Mouse (Mus musculus) layer of hippocampus, adult 11-12 months (tissue): ENCODE measurements around the gene Gm19426.
A peak's percentile ranks its signal among the peaks of the same experiment; 100 is the strongest.

ENCODE experiments used
- DNase-seq: peaks from one replicate; pipeline ENCODE4 v3.0.0; 2022; ENCODE audit warnings: low spot score

Gene Gm19426

DNA sequence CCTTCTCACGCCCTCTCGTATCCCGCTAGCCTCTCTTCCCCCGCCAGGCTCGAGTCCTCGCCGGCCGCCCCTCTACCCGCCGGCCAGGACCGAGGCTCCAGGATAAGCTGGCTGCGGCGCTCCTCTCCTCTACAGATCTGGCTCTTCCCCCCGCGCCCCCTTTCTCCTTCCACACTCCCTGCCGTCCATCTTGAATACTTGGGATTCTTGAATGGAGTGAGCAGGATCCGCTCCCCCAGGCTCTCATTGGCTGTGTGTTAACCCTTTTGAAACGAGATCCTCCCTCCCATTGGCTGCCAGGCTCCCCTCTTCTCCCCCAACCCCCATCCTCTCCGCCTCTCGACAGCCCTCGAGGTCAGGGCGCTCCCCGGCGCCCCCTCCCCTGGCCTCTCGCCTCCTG, at the start of gene Gm19426:
Gene Gm19426, minus strand, starts transcription at position 95 of the 400 bp plus-strand sequence.
- peak; percentile 65 for DNase-seq

DNA sequence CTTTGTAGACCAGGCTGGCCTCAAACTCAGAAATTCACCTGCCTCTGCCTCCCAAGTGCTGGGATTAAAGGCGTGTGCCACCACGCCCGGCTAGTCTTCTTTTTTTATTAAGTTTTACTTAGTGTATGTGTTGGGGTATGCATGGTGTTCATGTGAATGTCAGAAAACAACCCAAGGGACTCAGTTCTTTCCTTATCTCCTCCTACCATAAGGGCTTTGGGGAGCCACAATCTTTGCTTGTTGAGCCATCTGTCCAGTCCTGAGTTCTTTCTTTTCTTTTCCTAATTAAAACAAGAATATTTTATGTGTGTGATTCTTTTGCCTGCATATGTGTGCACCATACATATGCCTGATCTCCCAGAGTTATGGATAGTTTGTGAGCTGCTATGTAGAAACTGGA, 49.7 kb upstream of the Gm19426 start:
- no peak for DNase-seq

DNA sequence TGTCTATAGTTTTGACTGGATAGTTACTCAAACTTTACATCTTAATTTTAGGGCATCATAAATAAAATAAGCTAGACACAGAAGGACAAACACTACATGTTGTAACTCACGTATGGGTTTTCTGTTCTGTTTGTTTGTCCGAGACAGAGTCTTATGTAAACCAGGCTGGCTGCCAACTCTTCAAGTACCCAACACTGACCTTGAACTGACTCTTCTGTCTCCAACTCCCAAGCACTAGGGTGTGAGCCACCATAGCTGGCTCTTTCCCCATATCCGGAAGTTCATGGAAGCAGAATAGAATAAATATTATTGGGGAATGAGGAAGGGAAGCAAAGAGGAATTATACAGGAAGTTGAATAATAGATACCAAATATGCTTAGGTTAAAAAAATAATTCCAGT, 49.1 kb upstream of the Gm19426 start:
- no peak for DNase-seq

DNA sequence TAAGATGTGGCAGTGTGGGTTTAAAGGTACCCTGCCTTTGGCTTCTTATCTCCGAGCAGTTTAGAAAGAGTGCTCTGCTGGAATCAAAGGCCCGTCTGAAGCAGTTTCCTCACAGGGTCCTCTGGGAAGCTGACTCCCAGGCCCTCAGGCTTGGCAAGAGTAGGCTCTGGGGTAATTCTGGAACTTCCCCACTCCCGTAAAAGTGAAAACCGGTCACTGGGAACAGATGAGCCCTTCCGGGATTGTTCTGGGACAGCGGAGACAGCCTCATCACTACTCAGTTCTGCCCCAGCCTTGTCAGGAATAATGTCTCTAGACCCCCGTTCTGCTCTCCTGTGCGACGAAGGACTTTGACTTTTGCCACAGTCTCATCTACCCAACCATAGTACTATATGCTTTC, 47.0 kb upstream of the Gm19426 start:
- DNase-seq, result no peak

- DNase-seq, result no peak
Measured at GRCm38 (mm10) chr2:84788316-84788715, 44.9 kb upstream of the Gm19426 start.

- no peak for DNase-seq
Measured at GRCm38 (mm10) chr2:84783840-84784566, 40.5 kb upstream of the Gm19426 start.

DNA sequence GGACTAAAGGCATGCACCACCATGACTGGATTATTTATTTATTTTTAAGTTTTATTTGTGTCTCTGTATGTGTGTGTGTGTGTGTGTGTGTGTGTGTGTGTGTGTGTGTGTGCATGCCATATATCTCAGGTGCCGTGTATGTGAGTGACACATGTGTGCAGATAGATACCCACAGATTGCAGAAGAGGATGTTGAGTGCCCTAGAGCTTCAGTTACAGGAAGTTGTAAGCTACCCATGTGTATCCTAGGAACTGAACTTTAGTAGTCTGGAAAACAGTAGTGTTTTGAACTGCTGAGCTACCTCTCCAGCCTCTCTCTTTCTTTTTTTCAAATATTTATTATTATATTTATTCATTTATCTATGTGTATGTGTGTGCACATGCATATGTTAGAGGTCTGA, 39.9 kb upstream of the Gm19426 start:
- DNase-seq, result no peak

DNA sequence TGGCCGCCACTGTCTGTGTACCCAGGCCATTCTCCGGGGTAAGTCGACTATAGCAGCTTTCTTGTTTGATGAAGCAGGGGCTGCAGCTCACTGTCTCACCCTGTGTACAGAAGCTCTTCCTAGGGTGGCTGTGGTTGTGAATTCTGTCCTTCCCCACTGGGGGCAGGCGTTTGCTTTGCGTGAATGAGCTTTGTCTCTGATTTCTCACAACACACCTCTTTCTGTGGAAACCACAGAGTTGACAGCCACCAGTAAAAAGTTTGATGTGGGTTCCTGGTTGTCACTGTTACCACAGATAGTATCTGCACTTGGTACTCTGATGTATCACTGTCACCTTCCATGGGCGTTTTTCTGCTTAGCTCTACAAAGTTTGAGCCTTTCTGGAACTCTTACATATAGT, 35.8 kb upstream of the Gm19426 start:
- DNase-seq, result no peak

- no peak for DNase-seq
Measured at GRCm38 (mm10) chr2:84777706-84778105, 34.3 kb upstream of the Gm19426 start.

DNA sequence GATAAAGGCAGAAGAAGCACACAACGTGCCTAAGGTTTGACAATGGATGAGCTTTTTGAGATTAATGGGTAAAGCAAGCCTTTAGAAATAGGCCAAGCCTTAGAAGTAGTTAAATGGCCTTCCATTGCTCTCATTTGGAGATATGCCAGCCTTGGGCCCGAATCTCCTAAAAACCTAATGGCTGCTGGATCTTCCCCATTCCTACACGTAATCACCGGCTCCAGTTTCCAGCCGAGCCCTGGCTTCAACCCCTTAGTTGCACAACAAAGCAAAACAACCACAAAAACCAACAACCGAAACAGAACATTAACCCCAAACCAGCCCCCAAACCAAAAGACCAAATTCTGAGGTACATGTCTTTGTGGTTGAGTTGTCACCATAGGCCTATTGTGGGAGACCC, 32.2 kb upstream of the Gm19426 start:
- DNase-seq, result no peak

- DNase-seq, result no peak
Measured at GRCm38 (mm10) chr2:84775241-84775640, 31.8 kb upstream of the Gm19426 start, which contains the start of gene Serping1. TSS of gene Serping1 (minus strand) at chr2:84775444.

- DNase-seq, result peak; percentile 18
Measured at GRCm38 (mm10) chr2:84774751-84775150, 31.3 kb upstream of the Gm19426 start.

GRCm38 (mm10) chr2:84773195-84773594, 29.7 kb upstream of the Gm19426 start:
- no peak for DNase-seq

DNA sequence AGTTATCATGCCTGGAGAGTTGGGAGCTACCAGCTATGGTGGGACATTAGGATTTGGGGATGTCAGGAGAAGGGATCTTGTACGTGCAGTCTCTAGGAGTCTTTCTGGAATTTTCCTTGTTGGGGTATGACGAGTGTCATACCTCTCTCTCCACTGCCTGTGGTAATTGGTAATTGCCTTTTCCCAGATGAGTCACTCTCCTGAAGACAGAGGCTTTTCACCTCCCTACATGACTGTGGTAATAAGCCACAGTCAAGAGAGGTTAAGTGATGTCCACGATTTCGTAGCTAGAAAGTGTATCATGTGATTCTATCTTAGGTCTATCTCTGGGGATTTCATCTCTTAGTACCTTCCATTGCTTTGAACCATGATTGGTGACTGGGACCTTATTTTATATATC, 29.0 kb upstream of the Gm19426 start:
- no peak for DNase-seq

DNA sequence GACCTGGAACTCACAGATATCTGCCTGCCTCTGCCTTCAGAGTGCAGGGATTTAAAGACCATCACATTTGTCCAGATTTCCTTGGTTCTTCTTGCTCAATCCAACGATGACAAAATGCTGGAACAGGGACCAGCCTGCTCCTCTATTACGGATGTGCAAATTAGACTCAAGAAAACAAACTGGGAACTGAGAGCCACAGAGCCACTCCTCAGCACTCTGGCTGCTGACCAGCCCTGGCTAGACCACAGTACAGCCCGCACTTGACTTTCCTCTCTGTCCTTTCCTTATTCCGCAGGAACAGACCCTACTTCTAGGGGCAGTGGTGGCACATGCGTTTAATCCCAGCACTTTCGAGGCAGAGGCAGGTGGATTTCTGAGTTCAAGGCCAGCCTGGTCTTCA, 27.0 kb upstream of the Gm19426 start:
- DNase-seq, result no peak

GRCm38 (mm10) chr2:84762818-84763217, 19.4 kb upstream of the Gm19426 start:
- no peak for DNase-seq

DNA sequence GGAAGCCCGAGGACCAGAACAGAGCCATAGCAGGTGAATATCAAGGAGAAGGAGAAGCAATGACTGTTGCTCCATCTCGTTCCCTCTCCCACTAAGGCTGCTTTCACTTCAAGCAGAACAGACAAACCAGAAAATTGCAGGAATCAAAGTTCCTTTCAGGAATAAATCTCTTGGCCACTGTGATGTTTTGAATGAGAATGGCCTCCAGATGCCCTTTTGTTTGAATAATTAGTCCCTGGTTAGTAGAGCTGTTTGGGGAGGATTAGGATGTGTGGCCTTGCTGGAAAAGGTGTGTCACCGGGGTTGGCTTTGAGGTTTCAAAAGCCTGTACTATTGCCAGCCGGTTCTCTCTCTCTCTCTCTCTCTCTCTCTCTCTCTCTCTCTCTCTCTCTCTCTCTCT, 18.8 kb upstream of the Gm19426 start:
- no peak for DNase-seq

DNA sequence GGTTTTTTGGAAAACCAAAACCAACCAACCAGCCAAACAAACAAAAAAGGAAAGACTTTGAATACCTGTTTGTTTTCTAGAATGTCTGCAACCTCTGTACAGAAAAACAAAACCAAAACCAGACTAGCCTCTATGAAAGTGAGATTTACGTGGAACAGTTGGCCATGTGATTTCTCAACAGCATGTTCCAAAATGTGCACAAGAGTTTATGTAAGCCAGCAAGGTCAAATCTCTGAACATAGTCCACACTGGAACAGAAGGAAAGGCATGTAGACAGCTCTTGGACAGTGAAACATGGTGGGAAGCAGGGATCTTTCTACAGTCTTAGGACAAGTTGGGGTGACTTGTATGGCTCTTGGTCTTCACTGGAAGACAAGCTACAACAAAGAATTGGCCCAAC, 18.4 kb upstream of the Gm19426 start:
- no peak for DNase-seq

- DNase-seq, result no peak
Measured at GRCm38 (mm10) chr2:84761309-84761708, 17.9 kb upstream of the Gm19426 start.

DNA sequence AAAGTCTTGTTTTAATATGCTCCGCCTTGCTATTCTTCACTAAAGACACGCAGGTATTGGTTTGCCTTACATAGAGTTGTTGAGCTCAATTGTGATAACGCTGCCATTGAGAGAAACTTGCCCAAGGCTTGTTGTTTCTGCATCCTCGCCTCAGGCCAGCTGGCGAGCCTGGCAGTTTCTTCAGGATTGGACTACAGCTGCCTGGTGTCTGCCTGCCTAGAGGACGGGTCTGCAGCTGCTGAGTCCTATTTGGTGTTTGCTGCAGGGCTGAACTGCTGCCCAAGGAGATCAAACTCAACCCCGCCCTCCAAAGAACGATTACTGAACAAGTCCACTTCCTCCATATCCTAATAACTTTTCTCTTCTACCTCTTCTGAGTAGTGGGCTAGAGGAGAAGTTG, 17.3 kb upstream of the Gm19426 start:
- no peak for DNase-seq

- peak; percentile 68 for DNase-seq
Measured at GRCm38 (mm10) chr2:84758542-84759127, 15.2 kb upstream of the Gm19426 start.

DNA sequence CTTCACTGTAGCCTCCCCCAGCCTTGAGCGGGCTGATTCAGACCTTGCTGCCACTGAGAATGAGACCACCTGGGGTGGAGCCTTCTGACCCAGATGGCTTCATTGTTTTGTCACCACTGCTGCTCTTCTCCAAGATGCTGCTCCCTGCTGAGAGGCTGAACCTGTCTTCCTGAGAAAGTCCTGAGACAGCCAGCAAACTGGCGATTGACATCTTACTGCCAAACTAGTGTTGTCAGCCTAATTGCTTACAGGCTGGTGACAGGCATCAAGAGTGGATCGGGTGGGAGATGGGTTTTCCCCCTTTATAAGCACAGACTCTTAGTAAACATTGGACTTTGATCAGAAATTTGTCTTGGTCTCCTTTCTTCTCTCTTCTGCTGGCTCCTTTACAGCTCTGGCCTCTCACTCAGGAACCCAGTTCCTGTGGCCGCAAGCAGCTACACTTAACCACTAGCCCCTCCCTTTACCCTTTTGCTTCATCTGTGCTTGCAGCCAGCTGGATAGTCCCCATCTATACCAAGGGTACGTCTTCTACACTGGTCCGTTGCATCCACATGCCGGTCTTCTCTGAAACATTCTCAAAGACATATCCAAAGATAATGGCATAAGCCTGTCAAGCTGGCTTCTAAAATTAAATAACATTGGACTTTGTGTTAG, 13.7 kb upstream of the Gm19426 start:
- DNase-seq, result no peak

- no peak for DNase-seq
Measured at GRCm38 (mm10) chr2:84756245-84756644, 12.8 kb upstream of the Gm19426 start.
